Mouse (Mus musculus): ENCODE measurements around the gene Serpinb1a. TPM values are rescaled to one million over a fixed set of nuclear protein-coding genes. Genes with fewer than 3 reads are reported as not detected.
"Not testable (repeated sequence)": the region's sequence is repeated elsewhere in the genome, so short reads cannot be mapped to it uniquely, and the experiment has no call there.

Gene Serpinb1a
- polyA plus RNA-seq (2015; fragmentation: Nextera tagmentation; extraction: Ambion mirVana), result 9.3 and 11.0 TPM in 2 replicates

DNA sequence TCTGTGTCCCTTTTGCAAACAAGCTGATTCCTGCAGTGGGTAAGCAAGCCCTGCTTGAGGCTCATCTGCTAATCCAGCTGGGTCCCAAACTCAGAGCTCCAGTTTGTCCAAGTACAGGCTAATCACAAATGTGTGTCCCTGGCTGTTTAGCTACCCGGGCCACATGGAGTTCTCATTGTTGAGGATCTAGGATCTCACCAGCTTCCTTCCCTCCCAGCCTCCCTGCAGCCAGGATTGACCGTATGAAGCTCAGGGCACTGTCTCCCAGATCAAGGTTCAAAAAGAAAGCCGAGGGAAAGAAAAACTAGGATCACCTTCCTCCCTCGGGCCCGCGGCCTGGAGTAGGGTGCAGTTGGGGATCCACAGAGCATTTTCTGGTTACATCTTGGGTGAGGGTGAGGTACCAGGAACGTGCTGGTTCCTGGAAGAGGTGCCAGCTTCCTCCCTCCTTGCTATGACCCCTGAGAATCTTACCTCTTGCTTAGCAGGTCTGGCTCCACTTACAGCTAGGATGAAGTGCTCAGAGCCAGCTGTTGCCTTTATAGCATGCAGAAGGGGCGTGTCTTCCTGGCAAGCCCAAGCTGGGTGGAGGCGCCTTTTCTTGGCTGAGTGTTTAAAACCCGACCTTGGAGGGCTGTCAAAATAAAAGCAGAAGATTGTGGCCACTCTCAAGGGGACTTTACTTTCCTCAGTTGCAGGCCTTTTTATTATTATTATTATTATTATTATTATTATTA, at the start of gene Serpinb1a:
Gene Serpinb1a (minus strand): TSS at position 518 of the 737 bp plus-strand sequence.
- ATAC-seq (ENCODE audit: low read depth), result peak; percentile 82
- Histone ChIP-seq H3K4me2 (ENCODE audit: low read depth, low read length) (no peak within 1 kb of the TSS), H3K4me3 (ENCODE audit: low read length) (no peak within 1 kb of the TSS), H3K36me3 (ENCODE audit: control insufficient read depth, insufficient read depth, low read length) (no peaks in the 10 kb centered on the region), H3K9me3 (ENCODE audit: control insufficient read depth, low read length) (no peaks in the 10 kb centered on the region), H3K27me3 (ENCODE audit: control insufficient read depth, insufficient read depth, low read depth, low read length) (no peaks in the 10 kb centered on the region), H3K9ac (ENCODE audit: low read length) (no peak within 1 kb of the TSS; the same call in 1 of the 2 replicates), H3K27ac (ENCODE audit: low read length) (no peak within 1 kb of the TSS), H3K4me1 (replicated peaks; ENCODE audit: control insufficient read depth, insufficient read depth, low read length) (peaks cover 15% of the 10 kb centered on the region)
- 50% methylated on average over 10 of the region's 10 CpGs for WGBS

DNA sequence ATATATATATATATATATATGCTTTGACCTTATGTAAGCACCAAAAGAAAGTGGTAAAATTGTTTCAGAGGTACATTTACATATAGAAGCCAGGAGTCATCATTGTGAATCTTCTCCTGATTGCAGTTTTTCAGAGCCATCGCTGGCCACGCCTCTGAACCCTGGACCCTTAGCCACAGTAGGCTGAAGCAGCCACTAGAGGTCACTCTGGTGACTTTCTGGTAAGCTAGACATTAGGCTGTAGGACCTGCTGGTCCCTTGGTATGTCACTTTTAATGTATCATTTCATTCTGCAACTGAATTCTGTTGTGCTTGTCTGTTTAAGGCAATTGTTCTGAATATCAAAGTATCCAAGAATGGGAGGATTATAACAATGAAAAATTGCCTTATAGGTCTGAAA, 49.7 kb upstream of the Serpinb1a start:
- no peak for ATAC-seq (ENCODE audit: low read depth)
- Histone ChIP-seq H3K27me3 (ENCODE audit: control insufficient read depth, insufficient read depth, low read depth, low read length) (no peaks in the 10 kb centered on the region), H3K4me2 (ENCODE audit: low read depth, low read length) (no peak overlapping the region), H3K9me3 (ENCODE audit: control insufficient read depth, low read length) (no peaks in the 10 kb centered on the region), H3K27ac (ENCODE audit: low read length) (no peak overlapping the region), H3K36me3 (ENCODE audit: control insufficient read depth, insufficient read depth, low read length) (no peaks in the 10 kb centered on the region), H3K9ac (ENCODE audit: low read length) (no peak overlapping the region), H3K4me1 (replicated peaks; ENCODE audit: control insufficient read depth, insufficient read depth, low read length) (no peaks in the 10 kb centered on the region), H3K4me3 (ENCODE audit: low read length) (no peak overlapping the region)
- 15% methylated on average over 2 of the region's 2 CpGs for WGBS

DNA sequence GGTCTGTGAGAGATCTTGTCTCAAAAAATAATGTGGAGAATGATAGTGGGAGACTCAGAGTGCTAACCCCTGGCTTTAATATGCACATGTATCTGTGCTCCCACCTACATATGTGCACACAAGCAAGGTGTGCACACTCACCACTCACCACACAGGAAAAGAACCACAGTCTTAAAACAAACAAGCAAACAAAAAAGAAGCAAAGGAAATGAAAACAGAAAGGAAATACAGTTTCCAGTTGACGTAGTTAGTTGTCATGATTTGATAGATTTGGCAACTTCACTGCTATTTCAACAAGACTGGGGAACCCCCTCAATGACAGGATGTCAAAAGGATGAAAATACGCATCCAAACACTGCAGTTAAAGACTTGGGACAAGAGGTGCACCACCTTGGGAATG, 48.1 kb upstream of the Serpinb1a start:
- not testable (repeated sequence) for H3K4me3 ChIP-seq (ENCODE audit: low read length); ATAC-seq (ENCODE audit: low read depth); H3K27me3 ChIP-seq (ENCODE audit: control insufficient read depth, insufficient read depth, low read depth, low read length); H3K27ac ChIP-seq (ENCODE audit: low read length); H3K9ac ChIP-seq (ENCODE audit: low read length); H3K4me1 ChIP-seq (replicated peaks; ENCODE audit: control insufficient read depth, insufficient read depth, low read length); H3K9me3 ChIP-seq (ENCODE audit: control insufficient read depth, low read length); H3K4me2 ChIP-seq (ENCODE audit: low read depth, low read length); H3K36me3 ChIP-seq (ENCODE audit: control insufficient read depth, insufficient read depth, low read length)
- 29% methylated on average over 1 of the region's 2 CpGs for WGBS

- no peak within 1 kb of the TSS for H3K4me2 ChIP-seq (ENCODE audit: low read depth, low read length)
- no peaks in the 10 kb centered on the region for H3K27me3 ChIP-seq (ENCODE audit: control insufficient read depth, insufficient read depth, low read depth, low read length)
- WGBS, result 74% methylated on average over 2 of the region's 2 CpGs
- no peak for ATAC-seq (ENCODE audit: low read depth)
- H3K4me3 ChIP-seq (ENCODE audit: low read length), result no peak within 1 kb of the TSS
- H3K27ac ChIP-seq (ENCODE audit: low read length), result no peak within 1 kb of the TSS
- no peaks in the 10 kb centered on the region for H3K4me1 ChIP-seq (replicated peaks; ENCODE audit: control insufficient read depth, insufficient read depth, low read length)
- no peaks in the 10 kb centered on the region for H3K9me3 ChIP-seq (ENCODE audit: control insufficient read depth, low read length)
- H3K9ac ChIP-seq (ENCODE audit: low read length), result no peak within 1 kb of the TSS
- H3K36me3 ChIP-seq (ENCODE audit: control insufficient read depth, insufficient read depth, low read length), result no peaks in the 10 kb centered on the region
Observed at GRCm38 (mm10) chr13:32898111-32898510, 47.1 kb upstream of the Serpinb1a start, which contains the start of gene Serpinb1c. Gene Serpinb1c, minus strand, starts transcription at chr13:32898211.

GRCm38 (mm10) chr13:32896931-32897330, 45.9 kb upstream of the Serpinb1a start:
- WGBS, result 67% methylated on average over 4 of the region's 4 CpGs
- Histone ChIP-seq H3K9ac (ENCODE audit: low read length) (no peak overlapping the region), H3K4me3 (ENCODE audit: low read length) (no peak overlapping the region), H3K4me1 (replicated peaks; ENCODE audit: control insufficient read depth, insufficient read depth, low read length) (no peaks in the 10 kb centered on the region), H3K27me3 (ENCODE audit: control insufficient read depth, insufficient read depth, low read depth, low read length) (no peaks in the 10 kb centered on the region), H3K9me3 (ENCODE audit: control insufficient read depth, low read length) (no peaks in the 10 kb centered on the region), H3K27ac (ENCODE audit: low read length) (no peak overlapping the region), H3K36me3 (ENCODE audit: control insufficient read depth, insufficient read depth, low read length) (no peaks in the 10 kb centered on the region), H3K4me2 (ENCODE audit: low read depth, low read length) (no peak overlapping the region)
- no peak for ATAC-seq (ENCODE audit: low read depth)

- Histone ChIP-seq H3K9ac (ENCODE audit: low read length) (no peak overlapping the region), H3K36me3 (ENCODE audit: control insufficient read depth, insufficient read depth, low read length) (no peaks in the 10 kb centered on the region), H3K4me2 (ENCODE audit: low read depth, low read length) (no peak overlapping the region), H3K4me3 (ENCODE audit: low read length) (no peak overlapping the region), H3K9me3 (ENCODE audit: control insufficient read depth, low read length) (no peaks in the 10 kb centered on the region), H3K27ac (ENCODE audit: low read length) (no peak overlapping the region), H3K27me3 (ENCODE audit: control insufficient read depth, insufficient read depth, low read depth, low read length) (no peaks in the 10 kb centered on the region), H3K4me1 (replicated peaks; ENCODE audit: control insufficient read depth, insufficient read depth, low read length) (no peaks in the 10 kb centered on the region)
- ATAC-seq (ENCODE audit: low read depth), result no peak
Observed at GRCm38 (mm10) chr13:32884755-32885154, 33.8 kb upstream of the Serpinb1a start.

GRCm38 (mm10) chr13:32873862-32874261, 22.9 kb upstream of the Serpinb1a start:
- Histone ChIP-seq H3K4me2 (ENCODE audit: low read depth, low read length) (no peak overlapping the region), H3K27me3 (ENCODE audit: control insufficient read depth, insufficient read depth, low read depth, low read length) (no peaks in the 10 kb centered on the region), H3K27ac (ENCODE audit: low read length) (no peak overlapping the region), H3K4me1 (replicated peaks; ENCODE audit: control insufficient read depth, insufficient read depth, low read length) (no peaks in the 10 kb centered on the region), H3K9ac (ENCODE audit: low read length) (no peak overlapping the region), H3K36me3 (ENCODE audit: control insufficient read depth, insufficient read depth, low read length) (no peaks in the 10 kb centered on the region), H3K4me3 (ENCODE audit: low read length) (no peak overlapping the region), H3K9me3 (ENCODE audit: control insufficient read depth, low read length) (no peaks in the 10 kb centered on the region)
- WGBS, result 59% methylated on average over 1 of the region's 1 CpGs
- no peak for ATAC-seq (ENCODE audit: low read depth)

GRCm38 (mm10) chr13:32868843-32869242, 17.9 kb upstream of the Serpinb1a start:
- Histone ChIP-seq H3K9ac (ENCODE audit: low read length) (no peak overlapping the region), H3K27me3 (ENCODE audit: control insufficient read depth, insufficient read depth, low read depth, low read length) (no peaks in the 10 kb centered on the region), H3K4me3 (ENCODE audit: low read length) (no peak overlapping the region), H3K4me2 (ENCODE audit: low read depth, low read length) (no peak overlapping the region), H3K36me3 (ENCODE audit: control insufficient read depth, insufficient read depth, low read length) (no peaks in the 10 kb centered on the region), H3K4me1 (replicated peaks; ENCODE audit: control insufficient read depth, insufficient read depth, low read length) (no peaks in the 10 kb centered on the region), H3K27ac (ENCODE audit: low read length) (no peak overlapping the region), H3K9me3 (ENCODE audit: control insufficient read depth, low read length) (no peaks in the 10 kb centered on the region)
- WGBS, result 60% methylated on average over 5 of the region's 5 CpGs
- ATAC-seq (ENCODE audit: low read depth), result no peak

GRCm38 (mm10) chr13:32868233-32868632, 17.2 kb upstream of the Serpinb1a start:
- H3K9me3 ChIP-seq (ENCODE audit: control insufficient read depth, low read length); H3K4me3 ChIP-seq (ENCODE audit: low read length); ATAC-seq (ENCODE audit: low read depth); H3K27me3 ChIP-seq (ENCODE audit: control insufficient read depth, insufficient read depth, low read depth, low read length); H3K27ac ChIP-seq (ENCODE audit: low read length); H3K36me3 ChIP-seq (ENCODE audit: control insufficient read depth, insufficient read depth, low read length); H3K4me2 ChIP-seq (ENCODE audit: low read depth, low read length); H3K4me1 ChIP-seq (replicated peaks; ENCODE audit: control insufficient read depth, insufficient read depth, low read length); H3K9ac ChIP-seq (ENCODE audit: low read length): not testable (repeated sequence)
- 75% methylated on average over 4 of the region's 4 CpGs for WGBS

Data from lung, embryonic 16.5 days (tissue).